Mouse (Mus musculus): ENCODE measurements at regions not wholly inside any gene's neighbourhood (a gene's known extent, or its start where the extent isn't known, plus 50 kb on each side); places are given as distances from the start of the nearest gene placed in this dataset.

GRCm38 (mm10) chr13:97482439-97482946 lies 241.6 kb downstream of the Enc1 start:
- TF ChIP-seq CTCF (IDR thresholded peaks at IDR 0.05 in 2 of 3, conservative IDR thresholded peaks at IDR 0.05 in 1 of 3; ENCODE audit: control insufficient read depth in 1 of 3, insufficient read depth in 1 of 3, low read depth in 2 of 3, low read length in 3 of 3, poor library complexity in 1 of 3, severe bottlenecking in 1 of 3) (no peak), POLR2A (IDR thresholded peaks at IDR 0.05; ENCODE audit: control insufficient read depth in 1 of 2, insufficient read depth in 1 of 2, low read depth in 1 of 2, low read length in 2 of 2, poor library complexity in 1 of 2) (no peak)

Measured in MEL (cell line).